Mouse (Mus musculus): ENCODE results near the gene Fos. TPM values are rescaled to one million over a fixed set of nuclear protein-coding genes. Genes with fewer than 3 reads are reported as not detected.
A peak's percentile ranks its signal among the peaks of the same experiment; 100 is the strongest.

Gene Fos
- total and polyA plus RNA-seq, 2 experiments from 2014 or later, result 1.6 to 18.5 TPM

GRCm38 (mm10) chr12:85443456-85443855 is 30.2 kb upstream of the Fos start:
- WGBS, result 87% methylated on average over 1 of the region's 1 CpGs
- Histone ChIP-seq H3K4me3 (ENCODE audit: low read depth, low read length) (no peak overlapping the region), H3K4me1 (ENCODE audit: control insufficient read depth, insufficient read depth) (peaks cover 12% of the 10 kb centered on the region)

GRCm38 (mm10) chr12:85444646-85445045 is 29.0 kb upstream of the Fos start:
- WGBS, result 37% methylated on average over 6 of the region's 6 CpGs
- Histone ChIP-seq H3K4me2 (ENCODE audit: low read depth, low read length) (peak overlapping the region; percentile 41; the same call in 1 of the 2 replicates), H3K27ac (ENCODE audit: low read depth) (peak overlapping the region; percentile 63), H3K4me3 (ENCODE audit: low read depth, low read length) (peak overlapping the region; percentile 18; the same call in 1 of the 2 replicates), H3K9me3 (replicated peaks; ENCODE audit: control insufficient read depth, low read length) (no peaks in the 10 kb centered on the region), H3K4me1 (ENCODE audit: control insufficient read depth, insufficient read depth) (peaks cover 12% of the 10 kb centered on the region), H3K27me3 (ENCODE audit: control insufficient read depth, insufficient read depth, low read length) (no peaks in the 10 kb centered on the region), H3K9ac (replicated peaks; ENCODE audit: low read depth, low read length) (peak overlapping the region; percentile 40; the same call in 1 of the 2 replicates), H3K36me3 (replicated peaks; ENCODE audit: control insufficient read depth, insufficient read depth, low read length) (no peaks in the 10 kb centered on the region)
- ATAC-seq (ENCODE audit: insufficient read depth, low read depth) (0 out of 2 replicates have a peak, but pooled peaks have one; percentile 8), DNase-seq (ENCODE audit: low spot score) (no peak)
- no peak for TF ChIP-seq CTCF (IDR thresholded peaks at IDR 0.05; ENCODE audit: low read depth)
- TF ChIP-seq EP300 (IDR thresholded peaks at IDR 0.05; ENCODE audit: low read depth), result no peak

More at GRCm38 (mm10) chr12:85443456-85443855, 30.2 kb upstream of the Fos start:
- Histone ChIP-seq H3K27me3 (ENCODE audit: control insufficient read depth, insufficient read depth, low read length) (no peaks in the 10 kb centered on the region), H3K4me2 (ENCODE audit: low read depth, low read length) (no peak overlapping the region), H3K9ac (replicated peaks; ENCODE audit: low read depth, low read length) (no peak overlapping the region), H3K27ac (ENCODE audit: low read depth) (no peak overlapping the region), H3K9me3 (replicated peaks; ENCODE audit: control insufficient read depth, low read length) (no peaks in the 10 kb centered on the region), H3K36me3 (replicated peaks; ENCODE audit: control insufficient read depth, insufficient read depth, low read length) (no peaks in the 10 kb centered on the region)
- no peak for ATAC-seq (ENCODE audit: insufficient read depth, low read depth)
- DNase-seq (ENCODE audit: low spot score), result no peak
- TF ChIP-seq CTCF (IDR thresholded peaks at IDR 0.05; ENCODE audit: low read depth), result no peak
- no peak for TF ChIP-seq EP300 (IDR thresholded peaks at IDR 0.05; ENCODE audit: low read depth)

- no peak overlapping the region for H3K4me2 ChIP-seq (ENCODE audit: low read depth, low read length)
- peaks cover 18% of the 10 kb centered on the region for H3K4me1 ChIP-seq (ENCODE audit: control insufficient read depth, insufficient read depth)
- no peaks in the 10 kb centered on the region for H3K36me3 ChIP-seq (replicated peaks; ENCODE audit: control insufficient read depth, insufficient read depth, low read length)
- no peaks in the 10 kb centered on the region for H3K27me3 ChIP-seq (ENCODE audit: control insufficient read depth, insufficient read depth, low read length)
- H3K27ac ChIP-seq (ENCODE audit: low read depth), result no peak overlapping the region
- no peak overlapping the region; the same call in 1 of the 2 replicates for H3K9ac ChIP-seq (replicated peaks; ENCODE audit: low read depth, low read length)
- no peak for DNase-seq (ENCODE audit: low spot score)
- no peak for ATAC-seq (ENCODE audit: insufficient read depth, low read depth)
- no peak overlapping the region for H3K4me3 ChIP-seq (ENCODE audit: low read depth, low read length)
- H3K9me3 ChIP-seq (replicated peaks; ENCODE audit: control insufficient read depth, low read length), result no peaks in the 10 kb centered on the region
- WGBS, result 82% methylated on average over 6 of the region's 6 CpGs
- TF ChIP-seq EP300 (IDR thresholded peaks at IDR 0.05; ENCODE audit: low read depth), result no peak
- TF ChIP-seq CTCF (IDR thresholded peaks at IDR 0.05; ENCODE audit: low read depth), result no peak
These were observed 26.7 kb upstream of the Fos start for GRCm38 (mm10) chr12:85447009-85447408.

- Histone ChIP-seq H3K27ac (ENCODE audit: low read depth) (no peak overlapping the region), H3K4me3 (ENCODE audit: low read depth, low read length) (no peak overlapping the region), H3K9ac (replicated peaks; ENCODE audit: low read depth, low read length) (no peak overlapping the region; the same call in 1 of the 2 replicates), H3K4me2 (ENCODE audit: low read depth, low read length) (no peak overlapping the region), H3K4me1 (ENCODE audit: control insufficient read depth, insufficient read depth) (peaks cover 22% of the 10 kb centered on the region), H3K27me3 (ENCODE audit: control insufficient read depth, insufficient read depth, low read length) (no peaks in the 10 kb centered on the region), H3K36me3 (replicated peaks; ENCODE audit: control insufficient read depth, insufficient read depth, low read length) (no peaks in the 10 kb centered on the region), H3K9me3 (replicated peaks; ENCODE audit: control insufficient read depth, low read length) (no peaks in the 10 kb centered on the region)
- no peak for DNase-seq (ENCODE audit: low spot score)
- ATAC-seq (ENCODE audit: insufficient read depth, low read depth), result no peak
- TF ChIP-seq EP300 (IDR thresholded peaks at IDR 0.05; ENCODE audit: low read depth) (no peak), CTCF (IDR thresholded peaks at IDR 0.05; ENCODE audit: low read depth) (no peak)
- 35% methylated on average over 4 of the region's 4 CpGs for WGBS
These were observed 26.2 kb upstream of the Fos start for GRCm38 (mm10) chr12:85447490-85447889.

- Histone ChIP-seq H3K27ac (ENCODE audit: low read depth) (no peak overlapping the region), H3K9ac (replicated peaks; ENCODE audit: low read depth, low read length) (no peak overlapping the region), H3K36me3 (replicated peaks; ENCODE audit: control insufficient read depth, insufficient read depth, low read length) (no peaks in the 10 kb centered on the region), H3K4me2 (ENCODE audit: low read depth, low read length) (no peak overlapping the region), H3K4me1 (ENCODE audit: control insufficient read depth, insufficient read depth) (peaks cover 24% of the 10 kb centered on the region), H3K27me3 (ENCODE audit: control insufficient read depth, insufficient read depth, low read length) (no peaks in the 10 kb centered on the region), H3K9me3 (replicated peaks; ENCODE audit: control insufficient read depth, low read length) (no peaks in the 10 kb centered on the region), H3K4me3 (ENCODE audit: low read depth, low read length) (no peak overlapping the region)
- ATAC-seq (ENCODE audit: insufficient read depth, low read depth) (no peak), DNase-seq (ENCODE audit: low spot score) (no peak)
- WGBS, result 97% methylated on average over 1 of the region's 1 CpGs
- TF ChIP-seq CTCF (IDR thresholded peaks at IDR 0.05; ENCODE audit: low read depth), result no peak
- TF ChIP-seq EP300 (IDR thresholded peaks at IDR 0.05; ENCODE audit: low read depth), result no peak
These were observed 24.2 kb upstream of the Fos start for GRCm38 (mm10) chr12:85449478-85449877.
